Mouse (Mus musculus) intestine, postnatal 0 days (tissue): ENCODE results near the gene Pex11a. TPM values are rescaled to one million over a fixed set of nuclear protein-coding genes. Genes with fewer than 3 reads are reported as not detected.

ENCODE experiments used
- ATAC-seq: fragments of 200-750 bp; cut with Nextera tagmentation; 2 replicates; pipeline ENCODE4 v1.8.0; 2017; ENCODE audit warnings: mild to moderate bottlenecking, moderate TSS enrichment, moderate library complexity
- H3K27ac ChIP-seq: fragments of 300-500 bp; sonication (generic); 2 replicates; pipeline ENCODE4 v1.5.1; 2014; ENCODE audit warnings: mild to moderate bottlenecking, low read depth, low read length, moderate library complexity
- H3K27me3 ChIP-seq: fragments of 300-500 bp; sonication (generic); replicated peaks from 2 replicates; pipeline ENCODE4 v1.6.1; 2014; ENCODE audit warnings: low read length, mixed read lengths; ENCODE audit not compliant: control insufficient read depth, insufficient read depth
- H3K36me3 ChIP-seq: fragments of 300-500 bp; sonication (generic); 2 replicates; pipeline ENCODE4 v1.6.1; 2014; ENCODE audit warnings: mild to moderate bottlenecking, moderate library complexity; ENCODE audit not compliant: control insufficient read depth, insufficient read depth
- H3K4me1 ChIP-seq: fragments of 300-500 bp; sonication (generic); replicated peaks from 2 replicates; pipeline ENCODE4 v1.6.1; 2014; ENCODE audit warnings: antibody characterized with exemption, low read length, mixed read lengths; ENCODE audit not compliant: control insufficient read depth, insufficient read depth
- H3K4me2 ChIP-seq: fragments of 300-500 bp; sonication (generic); replicated peaks from 2 replicates; pipeline ENCODE4 v1.6.1; 2014; ENCODE audit warnings: low read depth, mild to moderate bottlenecking, moderate library complexity
- H3K4me3 ChIP-seq: fragments of 300-500 bp; sonication (generic); 2 replicates; pipeline ENCODE4 v1.5.1; 2014; ENCODE audit warnings: low read depth, low read length
- H3K9ac ChIP-seq: fragments of 300-500 bp; sonication (generic); 2 replicates; pipeline ENCODE4 v1.6.1; 2014; ENCODE audit warnings: mild to moderate bottlenecking, low read depth, low read length
- H3K9me3 ChIP-seq: fragments of 300-500 bp; sonication (generic); 2 replicates; pipeline ENCODE4 v1.6.1; 2016; ENCODE audit warnings: mixed run types; ENCODE audit not compliant: control insufficient read depth
- CTCF ChIP-seq: sonication (generic); IDR thresholded peaks from 2 replicates; pipeline ENCODE4 v1.5.1; 2016; ENCODE audit warnings: low read depth, mild to moderate bottlenecking, control low read depth, antibody characterized with exemption, moderate library complexity
- WGBS: fragments of 180-500 bp; shearing (Covaris S2); extraction: QIAGEN DNeasy Blood & Tissue Kit; methylation state at CpG from one replicate; pipeline ENCODE4 v1.1.7; 2014; 5-methylcytosine and 5-hydroxymethylcytosine counted together
- polyA plus RNA-seq: library from polyadenylated mRNA; unstranded; fragments of >200 nt; fragmentation: Nextera tagmentation; extraction: Ambion mirVana; gene quantifications from 2 replicates; pipeline ENCODE4 v1.2.1, GENCODE M21; 2015

Pex11a gene
- polyA plus RNA-seq, 1 experiment from 2014 or later, result 23.3 TPM

DNA sequence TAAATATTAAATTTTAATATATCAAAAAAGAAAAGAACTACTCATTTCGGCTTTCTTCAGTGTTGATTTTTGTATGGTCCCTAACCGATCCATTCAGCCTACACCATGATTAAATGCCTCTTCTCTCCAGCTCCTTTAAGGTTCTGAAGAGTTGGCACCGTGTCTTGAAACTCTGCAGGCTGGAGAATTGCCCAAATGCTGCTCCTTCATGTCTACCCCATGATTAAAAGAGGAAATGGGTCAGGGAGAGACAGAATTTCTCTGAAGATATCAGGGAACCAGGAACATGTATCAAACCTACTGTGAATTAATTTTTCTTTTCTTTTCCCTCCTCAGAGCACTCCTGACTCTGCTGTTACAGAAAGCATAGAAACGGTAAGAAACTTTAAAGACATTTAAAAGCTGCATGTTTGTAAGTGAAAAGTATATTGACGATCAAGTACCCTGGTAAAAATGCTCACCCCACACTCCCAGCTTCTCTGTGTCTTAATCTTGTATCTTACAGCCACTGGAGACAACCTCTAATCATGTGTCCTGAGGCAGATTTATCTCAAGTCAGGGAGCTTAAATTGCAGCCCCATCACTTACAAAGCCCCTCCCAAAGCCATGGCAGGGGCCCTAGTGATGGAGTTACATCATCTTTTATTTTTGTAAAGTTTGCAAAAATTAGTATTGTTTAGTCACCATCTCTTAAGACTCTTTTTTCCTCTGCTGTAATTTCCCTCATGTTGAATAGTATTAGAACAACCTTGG is 18.4 kb upstream of the Pex11a start:
- Histone ChIP-seq H3K36me3 (no peaks in the 10 kb centered on the region), H3K4me2 (no peak overlapping the region), H3K27me3 (no peaks in the 10 kb centered on the region), H3K4me1 (no peaks in the 10 kb centered on the region), H3K9ac (no peak overlapping the region), H3K27ac (no peak overlapping the region), H3K4me3 (no peak overlapping the region), H3K9me3 (no peaks in the 10 kb centered on the region)
- 73% methylated on average over 5 of the region's 5 CpGs for WGBS
- TF ChIP-seq CTCF, result no peak
- ATAC-seq, result no peak

DNA sequence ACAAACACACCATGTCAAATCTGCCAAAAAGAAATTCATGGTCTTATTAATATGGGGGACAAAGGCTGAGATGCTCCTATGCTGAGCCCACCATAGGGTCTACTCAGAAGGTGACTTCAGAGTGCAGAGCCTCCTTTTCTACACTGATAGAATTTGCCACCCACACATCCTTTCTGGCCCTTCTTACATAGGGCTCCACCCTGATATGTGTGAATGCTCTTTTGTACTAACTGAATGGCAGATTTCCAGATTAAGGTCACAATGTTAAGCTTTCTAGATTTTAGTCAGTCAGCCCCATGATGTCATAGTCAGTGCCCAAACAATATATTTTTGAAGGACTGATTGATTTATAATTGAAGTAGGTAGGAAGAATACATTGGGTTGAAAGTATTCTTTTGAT is 16.8 kb upstream of the Pex11a start:
- H3K4me1 ChIP-seq, result no peaks in the 10 kb centered on the region
- no peak overlapping the region for H3K27ac ChIP-seq
- H3K4me2 ChIP-seq, result no peak overlapping the region
- no peak overlapping the region for H3K4me3 ChIP-seq
- no peak for ATAC-seq
- H3K36me3 ChIP-seq, result no peaks in the 10 kb centered on the region
- no peaks in the 10 kb centered on the region for H3K9me3 ChIP-seq
- no peak for TF ChIP-seq CTCF
- no peak overlapping the region for H3K9ac ChIP-seq
- H3K27me3 ChIP-seq, result no peaks in the 10 kb centered on the region

DNA sequence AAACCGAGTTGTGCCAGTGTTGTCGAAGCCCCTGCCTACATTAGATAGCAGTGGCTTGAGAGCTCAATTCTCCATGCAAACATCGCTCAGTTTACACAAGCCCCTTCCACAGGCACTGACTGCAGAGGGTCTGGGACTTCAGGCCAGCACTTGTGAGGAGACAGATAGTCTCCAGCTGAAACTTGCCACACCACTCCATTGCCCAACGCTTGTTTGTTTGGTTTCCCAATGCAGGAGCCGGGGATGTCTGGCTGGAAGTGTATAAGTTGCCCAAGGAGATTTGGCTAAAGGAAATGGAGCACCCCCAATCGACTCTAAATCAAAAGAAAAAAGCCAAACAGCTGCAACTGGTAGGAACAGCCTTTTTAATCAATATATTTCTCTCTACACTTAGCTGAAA is 15.2 kb upstream of the Pex11a start:
- H3K4me3 ChIP-seq, result no peak overlapping the region
- no peak overlapping the region for H3K4me2 ChIP-seq
- TF ChIP-seq CTCF, result no peak
- no peaks in the 10 kb centered on the region for H3K36me3 ChIP-seq
- no peaks in the 10 kb centered on the region for H3K4me1 ChIP-seq
- no peaks in the 10 kb centered on the region for H3K27me3 ChIP-seq
- ATAC-seq, result no peak
- H3K27ac ChIP-seq, result no peak overlapping the region
- no peaks in the 10 kb centered on the region for H3K9me3 ChIP-seq
- no peak overlapping the region for H3K9ac ChIP-seq
- 33% methylated on average over 6 of the region's 6 CpGs for WGBS

DNA sequence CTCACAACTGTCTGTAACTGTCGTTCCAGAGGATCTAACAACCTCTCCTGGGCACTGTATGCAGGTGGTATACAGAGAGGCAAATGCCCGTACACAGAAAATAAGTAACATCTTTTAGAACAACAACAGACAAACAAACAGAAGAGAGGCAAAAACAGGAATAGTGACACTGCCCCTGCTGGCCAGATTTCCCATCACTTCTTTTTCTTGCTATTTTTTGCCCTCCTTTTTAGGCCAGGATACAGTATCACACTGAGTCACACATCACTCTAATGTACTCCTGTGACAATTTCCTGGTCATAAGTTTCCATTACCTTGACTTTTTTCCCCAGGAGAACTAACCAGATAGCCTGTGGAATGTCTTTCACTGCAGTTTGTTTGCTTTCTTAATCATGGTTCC is 13.4 kb upstream of the Pex11a start:
- 46% methylated on average over 2 of the region's 2 CpGs for WGBS
- Histone ChIP-seq H3K27me3 (no peaks in the 10 kb centered on the region), H3K27ac (no peak overlapping the region), H3K4me2 (no peak overlapping the region), H3K9ac (no peak overlapping the region), H3K4me3 (no peak overlapping the region), H3K36me3 (no peaks in the 10 kb centered on the region), H3K4me1 (no peaks in the 10 kb centered on the region), H3K9me3 (no peaks in the 10 kb centered on the region)
- peak; percentile 38 for TF ChIP-seq CTCF
- ATAC-seq, result no peak

DNA sequence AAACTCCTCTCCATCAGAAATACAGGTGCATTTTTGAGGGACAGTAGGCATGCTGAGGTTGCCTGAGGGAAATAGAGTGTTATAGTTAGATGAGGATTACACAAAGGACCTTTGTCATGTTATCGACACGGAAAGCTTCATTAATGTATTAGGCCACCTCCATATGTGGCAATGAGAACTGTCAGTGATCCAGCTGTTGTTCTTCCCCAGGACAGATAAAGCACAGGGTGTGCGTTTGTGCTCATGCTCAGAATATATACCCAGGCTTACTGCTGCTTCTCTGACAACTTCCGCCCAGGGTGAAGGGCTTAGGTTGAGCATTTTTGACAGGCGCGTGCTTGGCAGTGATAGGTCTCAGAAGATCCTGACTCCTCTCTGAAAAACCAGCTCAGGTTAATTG is 6.6 kb upstream of the Pex11a start:
- Histone ChIP-seq H3K4me3 (no peak overlapping the region), H3K36me3 (no peaks in the 10 kb centered on the region), H3K9ac (no peak overlapping the region), H3K27ac (no peak overlapping the region), H3K4me2 (no peak overlapping the region), H3K9me3 (no peaks in the 10 kb centered on the region), H3K27me3 (no peaks in the 10 kb centered on the region), H3K4me1 (no peaks in the 10 kb centered on the region)
- WGBS, result 80% methylated on average over 6 of the region's 6 CpGs
- ATAC-seq, result no peak
- TF ChIP-seq CTCF, result no peak

DNA sequence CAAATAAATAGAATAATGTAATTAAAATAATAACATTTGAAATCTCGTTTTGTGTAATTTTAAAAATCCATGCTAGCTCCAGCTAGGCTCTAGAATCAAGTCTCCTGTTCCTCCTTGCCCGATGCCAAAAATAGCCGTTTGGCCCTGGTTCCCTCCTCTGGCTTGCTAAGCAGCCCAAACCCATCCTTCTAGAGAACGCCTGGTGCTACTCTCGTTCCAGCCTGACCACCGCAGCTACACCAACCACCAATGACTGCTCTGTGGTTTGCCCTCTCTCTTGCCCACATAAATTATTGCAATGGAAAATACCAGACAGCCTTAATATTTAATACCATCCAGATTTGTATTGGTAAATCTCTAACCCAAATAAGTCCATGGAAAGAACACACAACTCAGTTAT is 4.7 kb upstream of the Pex11a start:
- H3K4me1 ChIP-seq, result peaks cover 4% of the 10 kb centered on the region; the same call in 1 of the 2 replicates
- H3K27me3 ChIP-seq, result no peaks in the 10 kb centered on the region
- H3K9me3 ChIP-seq, result no peaks in the 10 kb centered on the region
- no peak for ATAC-seq
- H3K9ac ChIP-seq, result no peak overlapping the region
- H3K27ac ChIP-seq, result no peak overlapping the region
- no peaks in the 10 kb centered on the region for H3K36me3 ChIP-seq
- no peak overlapping the region for H3K4me3 ChIP-seq
- 82% methylated on average over 6 of the region's 6 CpGs for WGBS
- no peak for TF ChIP-seq CTCF
- H3K4me2 ChIP-seq, result no peak overlapping the region
